Mouse (Mus musculus): ENCODE data around the gene Sept9. TPM values are rescaled to one million over a fixed set of nuclear protein-coding genes. Genes with fewer than 3 reads are reported as not detected.

Gene Sept9
- polyA plus RNA-seq (2012; rRNA removed), result 54.0 and 64.3 TPM in 2 replicates

DNA sequence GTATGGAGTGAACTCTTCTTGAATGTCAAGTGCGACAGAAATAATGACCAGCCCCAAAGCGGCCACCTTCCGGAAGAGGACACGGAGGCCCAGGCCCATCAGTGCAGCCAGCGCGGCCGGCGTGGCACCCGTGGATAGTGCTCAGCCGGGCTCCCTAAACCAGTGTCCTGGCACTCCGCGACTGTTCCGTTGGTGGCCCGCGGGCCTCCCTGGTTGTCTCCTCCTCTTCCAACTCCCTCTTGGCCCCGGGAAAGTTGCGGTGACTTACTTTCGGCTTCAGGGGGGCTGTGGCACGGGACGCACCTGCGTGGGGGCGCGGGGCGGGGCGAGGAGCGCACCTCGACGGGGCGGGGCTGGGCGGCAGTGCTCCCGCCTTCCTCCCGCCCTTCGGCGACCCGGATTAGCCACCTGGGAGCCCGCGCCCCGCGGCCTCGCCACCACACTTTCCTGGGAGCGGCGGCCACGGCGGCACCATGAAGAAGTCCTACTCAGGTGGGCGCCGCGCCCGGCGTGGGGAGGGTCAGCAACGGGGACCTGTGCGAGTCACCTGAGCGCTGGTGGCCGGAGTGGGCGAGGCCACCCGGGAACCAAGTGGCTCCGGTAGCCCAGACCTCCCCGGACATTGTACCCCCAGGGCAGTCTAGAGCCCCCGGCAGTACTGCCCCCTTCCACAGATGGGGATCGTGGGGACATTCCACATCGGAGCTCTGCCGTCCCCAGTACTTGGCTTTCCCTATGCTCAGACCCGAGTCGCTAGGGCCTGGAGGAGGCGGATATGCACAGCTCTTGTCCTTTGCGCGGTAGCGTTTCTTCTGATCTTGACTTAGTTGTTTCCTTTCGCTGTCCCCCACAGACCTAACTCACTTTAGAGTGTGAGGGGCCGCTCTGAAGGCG is at the start of gene Sept9:
Sept9 (plus strand) TSS at position 380 of the 894 bp plus-strand sequence.

Other genes starting within 250 kb of the Sept9 start
- gene Sec14l1, start 84.5 kb upstream of the Sept9 start, polyA plus RNA-seq (2012; rRNA removed), result 72.3 and 73.4 TPM in 2 replicates